Comparison of ENCODE assay signal across 8 mouse cellular contexts in genomic region chr6:136449270-136449692, GRCm38 (mm10). TPM values are rescaled to one million over a fixed set of nuclear protein-coding genes. Genes with fewer than 3 reads are reported as not detected.
DNase-seq lines count a peak whose midpoint lies in the region; ATAC-seq and TF ChIP-seq lines count a peak whose summit lies in the region.
"Had no signal": no experiment of that assay in that cellular context is flagged by ENCODE, and none has a peak within 500 bp of the region (broad histone marks: within the 10 kb centered on the region; RNA-seq: fewer than 3 reads in every experiment).

No protein-coding gene starts in this region.

- H3K27me3 ChIP-seq in stomach, postnatal 0 days (ENCODE audit: control insufficient read depth, insufficient read depth, low read length) = no peaks in the 10 kb centered on the region

- TF ChIP-seq EP300 in stomach, postnatal 0 days (optimal IDR thresholded peaks at IDR 0.05) = no peak

- H3K4me2 ChIP-seq in stomach, postnatal 0 days (replicated peaks; ENCODE audit: low read depth) = no peak overlapping the region

- H3K36me3 ChIP-seq in stomach, postnatal 0 days (ENCODE audit: control insufficient read depth, insufficient read depth, low read length) = no peaks in the 10 kb centered on the region

- TF ChIP-seq CTCF in stomach, postnatal 0 days (IDR thresholded peaks at IDR 0.05; ENCODE audit: low read depth) = no peak

- 0 out of 2 replicates have a peak, but pooled peaks cover 3% of the 10 kb centered on the region for H3K9me3 ChIP-seq in stomach, postnatal 0 days (ENCODE audit: control insufficient read depth, low read length)

- WGBS in stomach, postnatal 0 days = 43% methylated on average over 9 of the region's 9 CpGs

- peak; percentile 19 for DNase-seq in Muller cell, postnatal 12 days (ENCODE audit: inconsistent ontology term)
- peak; percentile 26 for DNase-seq in heart, postnatal 25 days (ENCODE audit: low spot score)
- peak; percentile 16 to 48 for DNase-seq in layer of hippocampus, postnatal 14 days (ENCODE audit: low spot score in 2 of 2)
- peak; percentile 68 for DNase-seq in lung, postnatal 14 days
- DNase-seq in stomach, postnatal 0 days (ENCODE audit: low spot score) = peak; percentile 41
- DNase-seq in urinary bladder, adult 18-20 months (ENCODE audit: low spot score in 2 of 2) = no peak

- ATAC-seq in common myeloid progenitor, adult 5-6 weeks (replicated peaks; ENCODE audit: low read depth, poor library complexity, severe bottlenecking) = peak; percentile 83
- peak; percentile 77 for ATAC-seq in stomach, postnatal 0 days (ENCODE audit: low FRiP score, low TSS enrichment)

- H3K27ac ChIP-seq in stomach, postnatal 0 days (replicated peaks) = no peak overlapping the region

- no peak overlapping the region for H3K9ac ChIP-seq in stomach, postnatal 0 days (ENCODE audit: low read length)

- intact Hi-C loops in heart, postnatal 25 days (cut with DNase I) = no loop called here

- H3K4me1 ChIP-seq in stomach, postnatal 0 days (replicated peaks; ENCODE audit: control insufficient read depth, insufficient read depth) = no peaks in the 10 kb centered on the region

- H3K4me3 ChIP-seq in stomach, postnatal 0 days (ENCODE audit: low read depth, low read length) = no peak overlapping the region

RNA-seq across cellular contexts. Expression of gene E330021D16Rik, which starts 33.9 kb away (rescaled TPM):
- not detected in 2 replicates for total RNA-seq in common myeloid progenitor, adult 5-6 weeks (2017)
- total RNA-seq in heart, postnatal 25 days (2021) = not detected
- total RNA-seq in layer of hippocampus, postnatal 14 days (2021) = not detected
- 0.05 TPM in 1 of 2 replicates, not detected in the other for polyA plus RNA-seq in stomach, postnatal 0 days (2015; fragmentation: Nextera tagmentation; extraction: Ambion mirVana)
- polyA plus RNA-seq: neural tube, embryonic 14.5 days had no signal

RNA-seq across cellular contexts. Expression of gene Atf7ip, which starts 56.7 kb away (rescaled TPM):
- total RNA-seq in common myeloid progenitor, adult 5-6 weeks (2017) = 72.9 and 86.2 TPM in 2 replicates
- 10 to 100 TPM; 79.8 to 92.6 TPM for total RNA-seq in heart, postnatal 25 days (2021)
- total RNA-seq in layer of hippocampus, postnatal 14 days (2021) = 100 to 1,000 TPM; 108 to 121 TPM
- 8.4 and 9.5 TPM in 2 replicates for polyA plus RNA-seq in stomach, postnatal 0 days (2015; fragmentation: Nextera tagmentation; extraction: Ambion mirVana)

Comparison
In these comparisons a context has a peak if more than half of its experiments do, and no peak if none do; other contexts are left out.
1. DNase-seq: peak in Muller cell, postnatal 12 days (single experiment), heart, postnatal 25 days (single experiment), layer of hippocampus, postnatal 14 days (2 of 2), lung, postnatal 14 days (single experiment) and stomach, postnatal 0 days (single experiment); none in urinary bladder, adult 18-20 months (0 of 2).